Mouse (Mus musculus) liver, postnatal 0 days (tissue): ENCODE data around the gene Mpp2.

Experiments used
- CTCF ChIP-seq: sonication (generic); IDR thresholded peaks from 2 replicates; pipeline ENCODE4 v1.5.1; 2016; ENCODE audit warnings: antibody characterized with exemption, low read depth
- EP300 ChIP-seq: IDR thresholded peaks from 2 replicates; pipeline ENCODE4 v1.6.1; 2016; ENCODE audit warnings: antibody characterized with exemption, low read depth, mild to moderate bottlenecking

GRCm38 (mm10) chr11:102069633-102070032, 18.7 kb downstream of the Mpp2 start:
- TF ChIP-seq CTCF (no peak), EP300 (no peak)
